9 mouse cellular contexts compared by ENCODE assay signal in genomic region chr1:158953479-158954207, GRCm38 (mm10). TPM values are rescaled to one million over a fixed set of nuclear protein-coding genes. Genes with fewer than 3 reads are reported as not detected.
DNase-seq lines count a peak whose midpoint lies in the region; TF ChIP-seq lines count a peak whose summit lies in the region.
"Had no signal": no experiment of that assay in that cellular context is flagged by ENCODE, and none has a peak within 500 bp of the region (broad histone marks: within the 10 kb centered on the region; RNA-seq: fewer than 3 reads in every experiment).

No protein-coding gene starts in this region.

- TF ChIP-seq POLR2A in brain, embryonic 14.5 days (IDR thresholded peaks at IDR 0.05; ENCODE audit: borderline replicate concordance, extremely low read depth, insufficient read depth, insufficient read length, poor library complexity, severe bottlenecking), result no peak
- TF ChIP-seq POLR2A in embryonic fibroblast, embryonic 13.5 days (IDR thresholded peaks at IDR 0.05; ENCODE audit: low read depth, low read length), result no peak

- H3K27me3 ChIP-seq in hindbrain, embryonic 10.5 days (ENCODE audit: insufficient read depth, poor library complexity, severe bottlenecking), result no peaks in the 10 kb centered on the region
- H3K27me3 ChIP-seq in splenic B cell, adult 2 months (ENCODE audit: control insufficient read depth, insufficient read depth, low read length, poor library complexity, severe bottlenecking), result no peaks in the 10 kb centered on the region
- H3K27me3 ChIP-seq: megakaryocyte, embryonic 14.5 days had no signal

- H3K27ac ChIP-seq in embryonic fibroblast, embryonic 13.5 days (ENCODE audit: insufficient read depth, low read length), result no peak overlapping the region
- no peak overlapping the region for H3K27ac ChIP-seq in hindbrain, embryonic 10.5 days

- peak; percentile 52 to 76 for DNase-seq in heart, adult 18-20 months
- no peak for DNase-seq in heart, postnatal 25 days (ENCODE audit: low spot score)
- DNase-seq in brain, embryonic 14.5 days (ENCODE audit: low read depth), result peak; percentile 88
- peak; percentile 72 for DNase-seq in hindbrain, embryonic 10.5 days (ENCODE audit: low spot score)
- peak; percentile 78 to 82 for DNase-seq in layer of hippocampus, postnatal 10 days (ENCODE audit: low spot score in 2 of 2)
- peak; percentile 36 to 75 for DNase-seq in lung, postnatal 4 days
- peak; percentile 52 for DNase-seq in splenic B cell, adult 2 months (ENCODE audit: low read depth, low spot score)

- no peaks in the 10 kb centered on the region for H3K9me3 ChIP-seq in hindbrain, embryonic 10.5 days

- H3K4me3 ChIP-seq in embryonic fibroblast, embryonic 13.5 days (ENCODE audit: insufficient read depth, low read length), result no peak overlapping the region
- no peak overlapping the region for H3K4me3 ChIP-seq in hindbrain, embryonic 10.5 days
- H3K4me3 ChIP-seq: megakaryocyte, embryonic 14.5 days had no signal

- peaks cover 6% of the 10 kb centered on the region; the same call in 1 of the 2 replicates for H3K4me1 ChIP-seq in embryonic fibroblast, embryonic 13.5 days (ENCODE audit: control insufficient read depth, insufficient read depth, low read length)
- H3K4me1 ChIP-seq in hindbrain, embryonic 10.5 days (replicated peaks), result peaks cover 4% of the 10 kb centered on the region; the same call in 1 of the 2 replicates
- H3K4me1 ChIP-seq: megakaryocyte, embryonic 14.5 days had no signal

- TF ChIP-seq CTCF in brain, embryonic 14.5 days (IDR thresholded peaks at IDR 0.05; ENCODE audit: borderline replicate concordance, extremely low read depth, insufficient read depth, insufficient read length), result peak; percentile 86; the same call in 1 of the 2 replicates
- peak; percentile 61; the same call in 1 of the 2 replicates for TF ChIP-seq CTCF in embryonic fibroblast, embryonic 13.5 days (IDR thresholded peaks at IDR 0.05; ENCODE audit: borderline replicate concordance, insufficient read depth, low read length)

- no peaks in the 10 kb centered on the region for H3K36me3 ChIP-seq in hindbrain, embryonic 10.5 days
- no peaks in the 10 kb centered on the region for H3K36me3 ChIP-seq in splenic B cell, adult 2 months (ENCODE audit: control insufficient read depth, insufficient read depth, low read length, poor library complexity, severe bottlenecking)

- 44% methylated on average over 6 of the region's 6 CpGs for WGBS in hindbrain, embryonic 10.5 days

- intact Hi-C loops in heart, postnatal 25 days (cut with DNase I), result loop anchor here (1.0 kb wide), 4 partner anchors 109 to 283 kb away; no protein-coding TSS in a partner anchor

RNA-seq across cellular contexts. Expression of gene Pappa2, which starts 26.6 kb away (rescaled TPM):
- under 1 TPM; 0.20 to 0.21 TPM for total RNA-seq in heart, adult 18-20 months (2021)
- under 1 TPM; 0.36 to 0.39 TPM for total RNA-seq in heart, postnatal 25 days (2021)
- polyA plus RNA-seq in brain, embryonic 14.5 days (2012; rRNA removed), result 1.1 and 1.8 TPM in 2 replicates
- 2.2 and 3.3 TPM in 2 replicates for polyA plus RNA-seq in embryonic fibroblast, embryonic 13.5 days (2011; ENCODE audit: insufficient read length, low read depth, missing spikeins)
- 1.0 and 1.7 TPM in 2 replicates for polyA plus RNA-seq in hindbrain, embryonic 10.5 days (2016; fragmentation: Nextera tagmentation; extraction: Ambion mirVana)
- total RNA-seq in layer of hippocampus, postnatal 10 days (2021), result 1 to 10 TPM; 3.5 to 3.7 TPM
